Mouse (Mus musculus) thymus, postnatal 4 days (tissue): ENCODE data around the gene Rab3b.

Experiments used
- DNase-seq: peaks from one replicate; pipeline ENCODE4 v3.0.0; 2021

Gene Rab3b

GRCm38 (mm10) chr4:108878963-108879822 is at the start of gene Rab3b:
TSS of gene Rab3b (plus strand) at chr4:108879063.
- peak; percentile 81 for DNase-seq

GRCm38 (mm10) chr4:108830698-108831097 is 48.2 kb upstream of the Rab3b start:
- DNase-seq: no peak

- DNase-seq: peak; percentile 92
Observed at GRCm38 (mm10) chr4:108832916-108833827, 45.7 kb upstream of the Rab3b start, which contains the start of gene Btf3l4. TSS of gene Btf3l4 (minus strand) at chr4:108833614.

GRCm38 (mm10) chr4:108833828-108834114 is 45.1 kb upstream of the Rab3b start:
- no peak for DNase-seq

- DNase-seq: peak; percentile 81
Observed at GRCm38 (mm10) chr4:108834115-108834970, 44.5 kb upstream of the Rab3b start, which contains the start of gene Txndc12. TSS of gene Txndc12 (plus strand) at chr4:108834601.

- DNase-seq: peak; percentile 20
Observed at GRCm38 (mm10) chr4:108834971-108835311, 43.9 kb upstream of the Rab3b start.

GRCm38 (mm10) chr4:108835496-108835895 is 43.4 kb upstream of the Rab3b start:
- DNase-seq: peak; percentile 18

- no peak for DNase-seq
Observed at GRCm38 (mm10) chr4:108838031-108838430, 40.8 kb upstream of the Rab3b start.

GRCm38 (mm10) chr4:108841920-108842578 is 36.8 kb upstream of the Rab3b start:
- DNase-seq: no peak

GRCm38 (mm10) chr4:108843336-108843735 is 35.5 kb upstream of the Rab3b start:
- DNase-seq: no peak

GRCm38 (mm10) chr4:108845824-108846569 is 32.9 kb upstream of the Rab3b start:
- DNase-seq: no peak

GRCm38 (mm10) chr4:108847715-108848504 is 31.0 kb upstream of the Rab3b start, which contains the start of gene Kti12:
TSS of gene Kti12 (plus strand) at chr4:108847785.
- DNase-seq: peak; percentile 75

- peak; percentile 51 for DNase-seq
Observed at GRCm38 (mm10) chr4:108848505-108848848, 30.4 kb upstream of the Rab3b start, which contains the start of gene A730015C16Rik. TSS of gene A730015C16Rik (minus strand) at chr4:108848619.

- no peak for DNase-seq
Observed at GRCm38 (mm10) chr4:108866806-108867205, 12.1 kb upstream of the Rab3b start.

- DNase-seq: peak; percentile 77
Observed at GRCm38 (mm10) chr4:108869730-108870374, 9.0 kb upstream of the Rab3b start.

- DNase-seq: no peak
Observed at GRCm38 (mm10) chr4:108873746-108874145, 5.1 kb upstream of the Rab3b start.

GRCm38 (mm10) chr4:108877901-108878300 is 962 bp upstream of the Rab3b start:
- no peak for DNase-seq

GRCm38 (mm10) chr4:108883815-108884214 is 5.0 kb downstream of the Rab3b start:
- DNase-seq: no peak

GRCm38 (mm10) chr4:108887456-108887855 is 8.6 kb downstream of the Rab3b start:
- no peak for DNase-seq

GRCm38 (mm10) chr4:108890876-108891275 is 12.0 kb downstream of the Rab3b start:
- no peak for DNase-seq
